Mouse (Mus musculus): ENCODE data around the gene Rbm17. TPM values are rescaled to one million over a fixed set of nuclear protein-coding genes. Genes with fewer than 3 reads are reported as not detected.
"Not testable (repeated sequence)": the region's sequence is repeated elsewhere in the genome, so short reads cannot be mapped to it uniquely, and the experiment has no call there.

Gene Rbm17
- polyA plus RNA-seq, 1 experiment from 2014 or later, result 187 TPM

- no peaks in the 10 kb centered on the region for H3K36me3 ChIP-seq (replicated peaks)
- H3K4me1 ChIP-seq, result no peaks in the 10 kb centered on the region
- no peaks in the 10 kb centered on the region for H3K27me3 ChIP-seq
- H3K27ac ChIP-seq, result no peak overlapping the region
- no peaks in the 10 kb centered on the region for H3K9me3 ChIP-seq
- no peak overlapping the region for H3K9ac ChIP-seq
- no peak overlapping the region for H3K4me2 ChIP-seq
- WGBS, result 87% methylated on average over 2 of the region's 2 CpGs
- no peak overlapping the region for H3K4me3 ChIP-seq (replicated peaks)
- no peak for ATAC-seq (ENCODE audit: low FRiP score)
Observed at GRCm38 (mm10) chr2:11623726-11624125, 19.8 kb upstream of the Rbm17 start.

- Histone ChIP-seq H3K4me3 (replicated peaks) (no peak overlapping the region), H3K36me3 (replicated peaks) (no peaks in the 10 kb centered on the region), H3K27me3 (no peaks in the 10 kb centered on the region), H3K4me1 (no peaks in the 10 kb centered on the region), H3K4me2 (no peak overlapping the region), H3K9me3 (no peaks in the 10 kb centered on the region), H3K9ac (no peak overlapping the region), H3K27ac (no peak overlapping the region)
- no peak for ATAC-seq (ENCODE audit: low FRiP score)
- WGBS, result 92% methylated on average over 8 of the region's 8 CpGs
Observed at GRCm38 (mm10) chr2:11623173-11623572, 19.2 kb upstream of the Rbm17 start.

GRCm38 (mm10) chr2:11619598-11619997, 15.6 kb upstream of the Rbm17 start:
- no peaks in the 10 kb centered on the region for H3K4me1 ChIP-seq
- H3K4me2 ChIP-seq, result no peak overlapping the region
- H3K9ac ChIP-seq, result no peak overlapping the region
- H3K27me3 ChIP-seq, result no peaks in the 10 kb centered on the region
- H3K36me3 ChIP-seq (replicated peaks), result no peaks in the 10 kb centered on the region
- 0 out of 2 replicates have a peak, but pooled peaks cover 6% of the 10 kb centered on the region for H3K9me3 ChIP-seq
- H3K4me3 ChIP-seq (replicated peaks), result no peak overlapping the region
- no peak for ATAC-seq (ENCODE audit: low FRiP score)
- 88% methylated on average over 2 of the region's 2 CpGs for WGBS
- no peak overlapping the region for H3K27ac ChIP-seq

GRCm38 (mm10) chr2:11616846-11617245, 12.9 kb upstream of the Rbm17 start:
- H3K27ac ChIP-seq, result no peak overlapping the region
- no peaks in the 10 kb centered on the region for H3K4me1 ChIP-seq
- H3K4me3 ChIP-seq (replicated peaks), result no peak overlapping the region
- 0 out of 2 replicates have a peak, but pooled peaks cover 6% of the 10 kb centered on the region for H3K9me3 ChIP-seq
- H3K27me3 ChIP-seq, result no peaks in the 10 kb centered on the region
- ATAC-seq (ENCODE audit: low FRiP score), result no peak
- no peak overlapping the region for H3K4me2 ChIP-seq
- no peaks in the 10 kb centered on the region for H3K36me3 ChIP-seq (replicated peaks)
- no peak overlapping the region for H3K9ac ChIP-seq
- WGBS, result 93% methylated on average over 9 of the region's 9 CpGs

- not testable (repeated sequence) for H3K4me3 ChIP-seq (replicated peaks); H3K4me2 ChIP-seq; H3K9ac ChIP-seq; ATAC-seq (ENCODE audit: low FRiP score); H3K27me3 ChIP-seq; H3K36me3 ChIP-seq (replicated peaks); H3K27ac ChIP-seq; H3K9me3 ChIP-seq; H3K4me1 ChIP-seq
- 89% methylated on average over 6 of the region's 6 CpGs for WGBS
Observed at GRCm38 (mm10) chr2:11612939-11613338, 9.0 kb upstream of the Rbm17 start.

- H3K27ac ChIP-seq; H3K4me2 ChIP-seq; H3K36me3 ChIP-seq (replicated peaks); ATAC-seq (ENCODE audit: low FRiP score); H3K9me3 ChIP-seq; H3K4me3 ChIP-seq (replicated peaks); H3K4me1 ChIP-seq; H3K9ac ChIP-seq; H3K27me3 ChIP-seq: not testable (repeated sequence)
- 85% methylated on average over 4 of the region's 4 CpGs for WGBS
Observed at GRCm38 (mm10) chr2:11606718-11607117, 2.8 kb upstream of the Rbm17 start.

GRCm38 (mm10) chr2:11604911-11605310, 958 bp upstream of the Rbm17 start:
- Histone ChIP-seq H3K27ac (no peak overlapping the region), H3K9ac (no peak overlapping the region), H3K9me3 (no peaks in the 10 kb centered on the region), H3K27me3 (no peaks in the 10 kb centered on the region), H3K36me3 (replicated peaks) (peaks cover 11% of the 10 kb centered on the region), H3K4me1 (peaks cover 10% of the 10 kb centered on the region), H3K4me2 (no peak overlapping the region), H3K4me3 (replicated peaks) (no peak overlapping the region)
- no peak for ATAC-seq (ENCODE audit: low FRiP score)

- no peaks in the 10 kb centered on the region for H3K9me3 ChIP-seq
- peak; percentile 99 for ATAC-seq (ENCODE audit: low FRiP score)
- peaks cover 31% of the 10 kb centered on the region for H3K36me3 ChIP-seq (replicated peaks)
- peak overlapping the region; percentile 73 for H3K27ac ChIP-seq
- under 1% methylated on average over 75 of the region's 78 CpGs for WGBS
- H3K4me2 ChIP-seq, result peak overlapping the region; percentile 89
- H3K27me3 ChIP-seq, result no peaks in the 10 kb centered on the region
- peaks cover 10% of the 10 kb centered on the region for H3K4me1 ChIP-seq
- peak overlapping the region; percentile 96 for H3K9ac ChIP-seq
- H3K4me3 ChIP-seq (replicated peaks), result peak overlapping the region; percentile 94
Observed at GRCm38 (mm10) chr2:11602506-11603489, 1.2 kb downstream of the Rbm17 start.

GRCm38 (mm10) chr2:11601795-11602194, 2.2 kb downstream of the Rbm17 start:
- Histone ChIP-seq H3K4me1 (peaks cover 10% of the 10 kb centered on the region), H3K36me3 (replicated peaks) (peaks cover 41% of the 10 kb centered on the region), H3K4me3 (replicated peaks) (peak overlapping the region; percentile 94), H3K27ac (no peak overlapping the region), H3K9me3 (no peaks in the 10 kb centered on the region), H3K9ac (peak overlapping the region; percentile 96), H3K27me3 (no peaks in the 10 kb centered on the region), H3K4me2 (peak overlapping the region; percentile 89)
- ATAC-seq (ENCODE audit: low FRiP score), result no peak
- WGBS, result 77% methylated on average over 6 of the region's 6 CpGs

- Histone ChIP-seq H3K9me3 (no peaks in the 10 kb centered on the region), H3K36me3 (replicated peaks) (peaks cover 71% of the 10 kb centered on the region), H3K4me1 (peaks cover 10% of the 10 kb centered on the region), H3K27me3 (no peaks in the 10 kb centered on the region), H3K27ac (no peak overlapping the region), H3K4me2 (no peak overlapping the region), H3K9ac (no peak overlapping the region), H3K4me3 (replicated peaks) (no peak overlapping the region)
- ATAC-seq (ENCODE audit: low FRiP score), result no peak
- WGBS, result 99% methylated on average over 7 of the region's 7 CpGs
Observed at GRCm38 (mm10) chr2:11597906-11598305, 6.0 kb downstream of the Rbm17 start.

- WGBS, result 84% methylated on average over 2 of the region's 2 CpGs
- peaks cover 83% of the 10 kb centered on the region for H3K36me3 ChIP-seq (replicated peaks)
Observed at GRCm38 (mm10) chr2:11596690-11597089, 7.3 kb downstream of the Rbm17 start.

GRCm38 (mm10) chr2:11587996-11588395, 16.0 kb downstream of the Rbm17 start:
- 93% methylated on average over 4 of the region's 4 CpGs for WGBS
- Histone ChIP-seq H3K9ac (no peak overlapping the region), H3K27ac (no peak overlapping the region), H3K9me3 (no peaks in the 10 kb centered on the region), H3K27me3 (no peaks in the 10 kb centered on the region), H3K36me3 (replicated peaks) (peaks cover 98% of the 10 kb centered on the region), H3K4me2 (no peak overlapping the region), H3K4me1 (no peaks in the 10 kb centered on the region), H3K4me3 (replicated peaks) (no peak overlapping the region)
- ATAC-seq (ENCODE audit: low FRiP score), result no peak

More at GRCm38 (mm10) chr2:11596690-11597089, 7.3 kb downstream of the Rbm17 start:
- Histone ChIP-seq H3K4me1 (peaks cover 3% of the 10 kb centered on the region), H3K9ac (no peak overlapping the region), H3K9me3 (no peaks in the 10 kb centered on the region), H3K4me2 (no peak overlapping the region), H3K4me3 (replicated peaks) (no peak overlapping the region), H3K27ac (no peak overlapping the region), H3K27me3 (no peaks in the 10 kb centered on the region)
- ATAC-seq (ENCODE audit: low FRiP score), result no peak

- Histone ChIP-seq H3K4me2 (no peak overlapping the region), H3K9me3 (no peaks in the 10 kb centered on the region), H3K4me3 (replicated peaks) (no peak overlapping the region), H3K4me1 (no peaks in the 10 kb centered on the region), H3K36me3 (replicated peaks) (peaks cover 28% of the 10 kb centered on the region), H3K27me3 (no peaks in the 10 kb centered on the region), H3K9ac (no peak overlapping the region), H3K27ac (no peak overlapping the region)
- WGBS, result 93% methylated on average over 4 of the region's 4 CpGs
- no peak for ATAC-seq (ENCODE audit: low FRiP score)
Observed at GRCm38 (mm10) chr2:11579399-11579798, 24.6 kb downstream of the Rbm17 start.
